Mouse (Mus musculus): ENCODE results near the gene Gm47985.

Gene Gm47985

DNA sequence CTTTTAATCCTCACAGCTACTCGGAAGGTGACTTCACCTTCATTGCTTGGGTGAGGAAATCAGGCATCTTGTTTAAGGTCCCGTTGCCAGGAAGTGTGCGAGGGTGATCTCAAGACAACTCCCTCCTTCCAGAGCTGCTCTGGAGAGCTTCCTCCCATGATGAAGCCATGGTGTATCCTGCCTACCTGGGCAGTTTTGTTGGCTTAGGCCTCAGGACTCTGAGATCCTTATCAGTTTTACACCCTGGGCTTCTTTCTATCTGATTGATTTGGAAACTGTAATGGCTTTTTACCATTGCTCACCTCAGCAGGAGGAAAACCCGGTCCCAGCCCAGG lies 4.4 kb upstream of the Gm47985 start:
- 49% methylated on average over 4 of the region's 4 CpGs for WGBS

DNA sequence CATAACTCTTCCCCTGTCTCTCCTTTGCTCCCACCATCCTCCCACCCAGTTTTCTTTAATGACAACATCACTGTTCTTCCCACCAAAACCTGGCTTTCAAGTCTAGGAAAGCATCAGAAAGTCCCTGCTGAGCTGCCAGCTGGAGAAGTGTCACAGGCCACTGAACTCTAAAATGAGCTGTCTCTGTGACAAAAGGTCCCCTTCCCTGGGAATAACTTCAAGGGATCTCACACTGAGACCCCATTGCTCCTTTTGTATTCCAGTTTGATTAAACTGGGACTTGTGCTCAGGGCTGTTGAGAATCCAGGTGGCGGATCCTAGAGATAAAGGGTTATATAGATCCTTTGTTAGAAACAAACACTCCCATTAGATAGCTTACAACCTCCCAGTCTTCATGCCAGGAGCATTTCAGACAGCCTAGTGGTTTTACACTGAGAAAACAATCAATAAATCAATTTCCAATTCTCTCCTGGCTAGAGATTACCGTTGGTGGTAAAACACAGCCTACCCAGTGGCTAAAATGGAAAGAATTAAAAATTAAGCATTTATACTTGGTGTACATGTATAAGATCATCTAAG lies 3.7 kb upstream of the Gm47985 start:
- WGBS: 87% methylated on average over 2 of the region's 2 CpGs

DNA sequence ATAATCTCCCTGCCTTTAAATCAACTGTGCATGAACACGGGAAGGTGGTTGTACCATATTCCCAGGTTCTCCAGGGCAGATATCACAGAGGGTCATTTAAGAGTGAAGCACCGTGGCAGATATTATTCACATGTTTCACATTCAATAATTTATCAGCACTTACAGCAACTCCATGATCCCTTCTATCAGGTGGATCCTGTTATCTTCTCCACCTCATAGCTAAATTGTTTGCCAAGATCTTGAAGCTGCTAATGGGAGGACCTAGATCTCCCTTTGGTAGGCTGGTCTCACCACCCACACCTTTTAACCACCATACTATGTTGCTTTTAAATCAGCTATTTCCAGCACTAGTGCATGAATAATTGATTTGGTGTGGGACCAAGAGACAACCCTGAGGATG lies 2.2 kb upstream of the Gm47985 start:
- WGBS: 94% methylated on average over 2 of the region's 2 CpGs

DNA sequence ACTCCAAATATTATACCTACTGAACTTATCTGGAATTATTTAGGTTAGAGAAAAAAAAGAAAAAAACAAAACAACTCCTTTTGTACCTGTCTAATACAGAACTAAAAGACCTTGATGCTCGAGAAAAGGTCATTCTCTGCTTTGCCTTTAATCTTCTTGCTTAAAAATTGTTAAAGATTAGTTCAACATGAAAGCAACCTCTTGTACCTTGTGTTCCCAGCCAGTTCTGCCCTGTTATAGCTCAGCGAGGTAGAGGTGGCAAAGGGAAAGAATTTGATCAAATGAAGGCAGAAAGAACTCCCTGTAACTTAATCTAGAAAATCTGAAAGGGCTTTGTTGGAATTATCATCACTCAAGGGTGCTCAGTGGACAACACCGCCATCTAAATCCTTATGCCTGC lies 3.8 kb downstream of the Gm47985 start:
- 89% methylated on average over 3 of the region's 3 CpGs for WGBS

DNA sequence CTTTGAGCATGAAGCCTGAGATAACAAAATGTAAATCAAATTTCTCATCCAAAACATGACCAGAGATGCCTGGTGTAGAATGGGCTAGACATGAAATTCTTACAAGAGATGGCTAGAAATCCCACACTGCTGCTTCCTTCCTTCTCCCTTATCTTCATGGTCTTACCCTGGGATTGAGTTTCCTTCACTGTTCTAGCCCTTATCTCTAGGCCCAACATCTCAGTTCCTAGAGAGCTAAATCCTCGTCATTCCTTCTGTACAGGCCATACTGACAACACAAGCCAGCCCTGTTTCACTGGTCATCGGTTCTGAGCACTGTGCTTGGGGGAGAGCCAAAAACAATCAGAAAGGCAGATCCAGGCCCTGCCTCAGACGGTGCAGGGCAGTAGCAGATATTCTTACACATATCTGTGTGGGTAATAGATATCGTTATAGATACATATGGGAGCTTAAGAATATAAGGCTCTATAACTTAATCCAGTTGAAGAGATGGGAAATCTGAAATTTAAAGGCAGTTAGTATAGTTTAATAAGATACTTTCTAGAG lies 4.6 kb downstream of the Gm47985 start:
- WGBS: 78% methylated on average over 4 of the region's 4 CpGs

DNA sequence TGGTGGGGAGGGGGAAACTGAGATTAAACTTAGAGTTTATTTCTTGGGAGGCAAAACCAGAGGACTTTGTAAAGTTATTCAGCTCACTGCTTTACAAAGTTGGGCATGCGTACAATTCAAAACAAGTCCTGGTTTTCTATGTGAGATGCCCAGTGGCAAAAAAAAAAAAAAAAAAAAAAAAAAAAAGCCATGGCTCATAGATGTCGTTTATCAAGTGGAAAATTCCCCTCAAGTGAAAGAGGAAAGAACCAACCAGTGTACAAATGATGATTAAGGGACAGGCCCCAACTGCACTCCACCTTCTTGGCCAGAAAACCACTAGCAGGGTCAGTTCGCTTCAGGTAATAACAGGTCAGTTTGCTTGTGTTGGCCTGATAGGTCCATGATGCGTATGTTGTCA lies 6.1 kb downstream of the Gm47985 start:
- 85% methylated on average over 4 of the region's 4 CpGs for WGBS

DNA sequence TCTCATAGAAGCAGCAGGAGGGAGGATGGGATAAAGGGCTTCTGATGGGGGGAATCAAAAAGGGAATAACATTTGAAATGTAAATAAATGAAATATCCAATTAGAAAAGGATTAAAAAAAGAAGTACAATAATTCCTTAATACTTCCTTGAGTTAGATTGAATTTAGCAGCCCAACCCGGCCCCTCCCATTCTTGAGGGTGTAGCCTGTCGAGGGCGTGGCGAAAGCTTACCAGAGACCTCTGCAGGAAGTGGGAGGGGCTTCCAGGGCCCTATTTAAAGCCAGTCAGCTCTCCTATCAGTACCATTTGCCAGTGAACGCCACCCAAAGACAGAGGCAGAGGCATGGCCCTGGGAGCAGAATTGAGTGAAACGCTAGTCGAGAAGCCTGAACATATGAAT lies 9.7 kb downstream of the Gm47985 start, which contains the start of gene Gm8947:
Gm8947 (plus strand) TSS at position 302 of the 400 bp plus-strand sequence.
- 100% methylated on average over 2 of the region's 7 CpGs for WGBS

DNA sequence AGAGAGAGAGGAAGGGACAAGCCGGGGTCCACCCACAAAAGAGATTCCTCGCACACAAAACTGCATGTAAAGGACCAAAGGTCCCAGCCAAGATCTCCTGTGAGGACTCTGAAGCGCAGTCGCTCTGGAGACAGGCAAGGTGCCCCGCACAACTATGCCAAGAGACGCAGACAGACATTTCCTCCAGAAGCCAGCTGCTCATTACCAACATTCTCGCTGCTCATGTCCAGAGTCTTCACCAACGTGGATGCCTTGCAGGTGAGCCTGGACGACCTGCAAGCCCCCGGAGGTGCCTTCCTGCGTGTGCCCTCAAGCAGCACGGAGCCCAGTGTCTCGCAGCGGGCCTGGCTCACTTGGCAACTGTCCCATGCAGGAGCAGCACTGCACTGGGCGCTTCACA lies 10.4 kb downstream of the Gm47985 start:
- WGBS: 91% methylated on average over 15 of the region's 15 CpGs

DNA sequence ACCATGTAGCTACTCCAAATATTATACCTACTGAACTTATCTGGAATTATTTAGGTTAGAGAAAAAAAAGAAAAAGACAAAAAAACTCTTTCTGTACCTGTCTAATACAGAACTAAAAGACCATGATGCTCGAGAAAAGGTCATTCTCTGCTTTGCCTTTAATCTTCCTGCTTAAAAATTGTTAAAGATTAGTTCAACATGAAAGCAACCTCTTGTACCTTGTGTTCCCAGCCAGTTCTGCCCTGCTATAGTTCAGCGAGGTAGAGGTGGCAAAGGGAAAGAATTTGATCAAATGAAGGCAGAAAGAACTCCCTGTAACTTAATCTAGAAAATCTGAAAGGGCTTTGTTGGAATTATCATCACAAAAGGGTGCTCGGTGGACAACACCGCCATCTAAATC lies 13.6 kb downstream of the Gm47985 start:
- WGBS: 84% methylated on average over 4 of the region's 4 CpGs

DNA sequence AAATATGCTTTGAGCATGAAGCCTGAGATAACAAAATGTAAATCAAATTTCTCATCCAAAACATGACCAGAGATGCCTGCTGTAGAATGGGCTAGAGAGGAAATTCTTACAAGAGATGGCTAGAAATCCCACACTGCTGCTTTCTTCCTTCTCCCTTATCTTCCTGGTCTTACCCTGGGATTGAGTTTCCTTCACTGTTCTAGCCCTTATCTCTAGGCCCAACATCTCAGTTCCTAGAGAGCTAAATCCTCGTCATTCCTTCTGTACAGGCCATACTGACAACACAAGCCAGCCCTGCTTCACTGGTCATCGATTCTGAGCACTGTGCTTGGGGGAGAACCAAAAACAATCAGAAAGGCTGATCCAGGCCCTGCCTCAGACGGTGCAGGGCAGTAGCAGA lies 14.4 kb downstream of the Gm47985 start:
- 97% methylated on average over 3 of the region's 3 CpGs for WGBS

DNA sequence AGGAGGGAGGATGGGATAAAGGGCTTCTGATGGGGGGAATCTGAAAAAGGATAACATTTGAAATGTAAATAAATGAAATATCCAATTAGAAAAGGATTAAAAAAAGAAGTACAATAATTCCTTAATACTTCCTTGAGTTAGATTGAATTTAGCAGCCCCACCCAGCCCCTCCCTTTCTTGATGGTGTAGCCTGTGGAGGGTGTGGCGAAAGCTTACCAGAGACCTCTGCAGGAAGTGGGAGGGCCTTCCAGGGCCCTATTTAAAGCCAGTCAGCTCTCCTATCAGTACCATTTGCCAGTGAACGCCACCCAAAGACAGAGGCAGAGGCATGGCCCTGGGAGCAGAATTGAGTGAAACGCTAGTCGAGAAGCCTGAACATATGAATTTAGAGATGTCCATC lies 15.8 kb downstream of the Gm47985 start, which contains the start of gene Gm47995:
Gm47995 (plus strand) TSS at position 329 of the 400 bp plus-strand sequence.
- WGBS: 100% methylated on average over 1 of the region's 4 CpGs

DNA sequence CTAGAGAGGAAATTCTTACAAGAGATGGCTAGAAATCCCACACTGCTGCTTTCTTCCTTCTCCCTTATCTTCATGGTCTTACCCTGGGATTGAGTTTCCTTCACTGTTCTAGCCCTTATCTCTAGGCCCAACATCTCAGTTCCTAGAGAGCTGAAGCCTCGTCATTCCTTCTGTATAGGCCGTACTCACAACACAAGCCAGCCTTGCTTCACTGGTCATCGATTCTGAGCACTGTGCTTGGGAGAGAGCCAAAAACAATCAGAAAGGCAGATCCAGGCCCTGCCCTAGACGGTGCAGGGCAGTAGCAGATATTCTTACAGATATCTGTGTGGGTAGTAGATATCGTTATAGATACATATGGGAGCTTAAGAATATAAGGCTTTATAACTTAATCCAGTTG lies 20.4 kb downstream of the Gm47985 start:
- WGBS: 79% methylated on average over 4 of the region's 5 CpGs

DNA sequence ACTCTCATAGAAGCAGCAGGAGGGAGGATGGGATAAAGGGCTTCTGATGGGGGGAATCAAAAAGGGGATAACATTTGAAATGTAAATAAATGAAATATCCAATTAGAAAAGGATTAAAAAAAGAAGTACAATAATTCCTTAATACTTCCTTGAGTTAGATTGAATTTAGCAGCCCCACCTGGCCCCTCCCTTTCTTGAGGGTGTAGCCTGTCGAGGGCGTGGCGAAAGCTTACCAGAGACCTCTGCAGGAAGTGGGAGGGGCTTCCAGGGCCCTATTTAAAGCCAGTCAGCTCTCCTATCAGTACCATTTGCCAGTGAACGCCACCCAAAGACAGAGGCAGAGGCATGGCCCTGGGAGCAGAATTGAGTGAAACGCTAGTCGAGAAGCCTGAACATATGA lies 21.5 kb downstream of the Gm47985 start, which contains the start of gene 3110040M04Rik:
3110040M04Rik (plus strand) TSS at position 304 of the 400 bp plus-strand sequence.
- no CpG with 5 or more reads among the region's 6 CpGs for WGBS

DNA sequence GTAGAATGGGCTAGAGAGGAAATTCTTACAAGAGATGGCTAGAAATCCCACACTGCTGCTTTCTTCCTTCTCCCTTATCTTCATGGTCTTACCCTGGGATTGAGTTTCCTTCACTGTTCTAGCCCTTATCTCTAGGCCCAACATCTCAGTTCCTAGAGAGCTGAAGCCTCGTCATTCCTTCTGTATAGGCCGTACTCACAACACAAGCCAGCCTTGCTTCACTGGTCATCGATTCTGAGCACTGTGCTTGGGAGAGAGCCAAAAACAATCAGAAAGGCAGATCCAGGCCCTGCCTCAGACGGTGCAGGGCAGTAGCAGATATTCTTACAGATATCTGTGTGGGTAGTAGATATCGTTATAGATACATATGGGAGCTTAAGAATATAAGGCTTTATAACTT lies 26.2 kb downstream of the Gm47985 start:
- WGBS: 65% methylated on average over 4 of the region's 5 CpGs

DNA sequence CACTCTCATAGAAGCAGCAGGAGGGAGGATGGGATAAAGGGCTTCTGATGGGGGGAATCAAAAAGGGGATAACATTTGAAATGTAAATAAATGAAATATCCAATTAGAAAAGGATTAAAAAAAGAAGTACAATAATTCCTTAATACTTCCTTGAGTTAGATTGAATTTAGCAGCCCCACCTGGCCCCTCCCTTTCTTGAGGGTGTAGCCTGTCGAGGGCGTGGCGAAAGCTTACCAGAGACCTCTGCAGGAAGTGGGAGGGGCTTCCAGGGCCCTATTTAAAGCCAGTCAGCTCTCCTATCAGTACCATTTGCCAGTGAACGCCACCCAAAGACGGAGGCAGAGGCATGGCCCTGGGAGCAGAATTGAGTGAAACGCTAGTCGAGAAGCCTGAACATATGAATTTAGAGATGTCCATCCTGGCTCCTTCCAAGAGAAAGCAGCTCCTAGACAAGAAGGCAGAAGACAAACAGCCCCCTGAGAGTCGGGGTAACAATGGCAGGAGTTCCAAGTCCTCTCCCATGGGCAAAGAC lies 27.6 kb downstream of the Gm47985 start, which contains the start of gene Gm47996:
Gm47996 (plus strand) TSS at position 308 of the 532 bp plus-strand sequence.
- WGBS: 98% methylated on average over 4 of the region's 8 CpGs

DNA sequence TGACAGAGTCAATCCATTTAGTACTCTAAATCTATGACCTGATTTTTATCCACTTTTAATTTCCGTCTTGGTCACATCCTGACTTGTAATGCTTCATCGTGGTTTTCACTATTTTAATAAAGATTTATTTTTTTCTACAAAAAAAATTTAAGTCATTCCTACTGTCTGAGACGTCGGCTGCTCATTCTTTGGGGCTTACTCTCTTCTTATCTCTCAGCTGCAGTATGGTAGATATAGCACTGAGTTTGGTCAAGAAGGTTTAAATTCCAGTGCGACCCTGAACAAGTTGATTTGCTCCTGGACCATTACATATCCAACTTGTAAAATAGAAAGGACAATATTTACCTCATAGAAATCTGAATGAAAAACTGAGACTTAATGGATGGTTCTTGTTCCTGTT lies 29.3 kb downstream of the Gm47985 start:
- 98% methylated on average over 5 of the region's 5 CpGs for WGBS

DNA sequence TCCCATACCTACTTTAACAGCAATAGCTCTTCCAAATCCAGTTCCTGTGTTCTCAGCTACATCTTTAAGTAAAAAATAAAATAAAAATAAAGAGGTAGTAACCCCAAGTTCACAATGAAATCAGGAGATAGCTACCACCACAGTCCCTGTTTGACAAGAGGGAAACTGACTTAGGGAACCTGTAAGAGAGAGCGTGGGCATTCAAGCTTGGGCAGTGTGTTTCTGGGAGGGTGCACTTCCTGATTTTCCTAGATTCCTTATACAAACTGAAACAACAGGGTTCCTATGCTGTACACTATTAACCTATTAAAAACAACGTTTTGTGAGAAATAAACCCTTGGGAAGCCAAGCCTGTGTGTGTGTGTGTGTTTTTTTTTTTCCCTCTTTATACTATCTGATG lies 32.5 kb downstream of the Gm47985 start:
- WGBS: 73% methylated on average over 2 of the region's 2 CpGs

DNA sequence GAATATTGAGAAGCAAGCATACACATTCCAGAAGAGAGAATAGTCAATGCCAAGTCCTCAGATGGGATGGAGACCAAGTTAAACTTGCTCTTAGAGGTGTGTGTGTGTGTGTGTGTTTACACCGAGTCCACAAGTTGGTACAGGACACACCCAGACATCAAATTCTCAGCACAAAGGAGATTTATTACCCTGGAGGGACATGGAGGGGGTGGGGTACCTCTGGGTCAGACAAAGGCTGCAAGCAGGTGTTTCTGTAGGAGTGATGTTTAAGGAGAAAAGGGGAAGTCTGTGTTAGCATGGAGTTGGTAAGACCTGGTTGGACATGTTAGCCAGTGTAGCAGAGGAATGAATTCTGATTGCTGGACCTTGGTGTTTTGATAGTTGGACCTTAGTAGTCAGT lies 33.6 kb downstream of the Gm47985 start:
- WGBS: 80% methylated on average over 1 of the region's 1 CpGs

DNA sequence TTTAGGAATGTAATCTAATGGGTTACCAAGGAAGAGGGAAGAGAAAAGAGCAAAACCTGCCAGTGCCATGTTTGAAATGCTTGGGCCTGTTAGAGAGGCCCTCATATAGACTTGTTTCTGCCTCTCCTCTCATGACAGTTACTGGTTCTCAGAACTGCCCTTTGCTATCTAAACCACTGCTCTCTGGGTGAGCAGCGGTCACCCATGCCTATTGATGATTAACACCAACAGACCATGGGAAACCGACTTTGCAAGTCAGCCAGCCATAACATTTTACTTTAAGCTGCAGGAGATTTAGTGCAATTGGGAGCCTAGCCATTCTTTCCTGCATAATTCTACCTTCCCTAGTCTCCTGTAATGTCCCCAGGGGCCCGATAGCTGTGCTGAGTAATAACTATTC lies 34.1 kb downstream of the Gm47985 start:
- 92% methylated on average over 3 of the region's 3 CpGs for WGBS

DNA sequence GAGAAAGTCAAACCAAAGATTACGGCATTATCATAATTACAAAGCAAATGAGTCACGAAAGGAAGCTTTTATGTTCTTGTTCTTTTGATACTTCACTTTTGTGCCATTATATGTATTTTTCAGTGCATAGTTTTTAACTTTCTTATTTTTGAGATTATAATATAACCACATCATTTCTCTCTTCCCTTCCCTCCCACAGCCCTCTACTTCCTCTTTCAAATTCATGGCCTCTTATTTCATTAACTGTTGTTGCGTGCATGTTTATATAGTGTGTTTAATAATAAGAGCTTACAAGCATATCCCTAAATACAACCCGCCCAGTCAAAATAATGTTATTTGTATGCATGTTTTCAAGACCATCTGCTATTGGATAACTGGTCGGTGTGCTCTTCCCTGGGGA lies 36.7 kb downstream of the Gm47985 start:
- WGBS: 97% methylated on average over 5 of the region's 5 CpGs

DNA sequence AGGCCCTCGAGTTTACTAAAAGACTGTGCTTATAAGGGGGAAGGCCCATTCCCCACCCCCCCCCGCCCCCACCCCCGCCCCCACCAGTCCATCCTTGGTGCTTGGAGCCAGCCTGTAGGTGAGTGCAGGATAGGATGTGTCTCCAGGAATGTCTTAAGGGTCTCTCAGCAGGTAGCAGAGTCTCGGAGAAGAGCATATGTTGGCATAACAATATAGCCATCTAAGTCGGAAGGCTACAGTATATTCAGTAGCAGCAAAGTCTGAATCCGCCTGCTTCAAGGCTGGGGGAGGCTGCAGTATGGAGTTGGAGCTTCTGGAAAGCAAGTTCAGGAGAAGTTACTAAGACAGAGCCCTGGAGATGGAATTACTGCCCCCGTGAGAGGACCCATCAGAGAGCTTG lies 37.8 kb downstream of the Gm47985 start:
- 80% methylated on average over 7 of the region's 7 CpGs for WGBS

DNA sequence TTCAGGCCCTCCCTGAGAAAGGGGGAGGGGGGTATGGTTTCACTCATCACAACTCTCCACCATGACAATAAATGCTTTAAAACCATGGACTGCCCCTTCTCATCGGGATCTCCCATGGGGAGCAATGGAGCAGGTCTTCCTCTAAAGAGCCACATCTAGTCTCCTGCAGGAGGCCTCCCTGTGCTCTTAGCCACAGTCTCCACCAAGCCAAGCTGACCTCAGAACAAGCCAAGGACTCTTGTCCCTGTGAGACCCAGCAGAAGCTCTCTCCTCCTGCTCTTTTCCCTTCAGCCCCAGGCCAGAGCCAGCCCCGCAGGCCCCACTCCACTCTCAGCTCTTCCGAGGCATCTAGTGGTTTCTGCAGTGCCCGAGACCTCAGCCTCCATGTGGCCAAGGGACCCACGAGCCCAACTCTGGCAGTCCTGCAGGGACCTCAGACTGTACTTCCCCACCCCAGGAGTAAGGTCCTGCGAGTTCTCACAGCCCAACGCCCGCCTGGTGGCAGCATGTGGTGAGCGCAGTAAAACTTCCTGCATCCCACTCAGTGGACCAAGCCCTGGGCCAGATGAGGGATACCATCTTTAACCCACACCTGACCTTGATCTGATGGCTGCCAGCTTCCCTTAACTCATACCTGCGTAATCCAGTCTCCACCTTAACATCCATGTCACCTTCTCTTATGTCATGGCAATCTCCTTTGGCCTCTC lies 40.4 kb downstream of the Gm47985 start:
- 95% methylated on average over 10 of the region's 10 CpGs for WGBS

DNA sequence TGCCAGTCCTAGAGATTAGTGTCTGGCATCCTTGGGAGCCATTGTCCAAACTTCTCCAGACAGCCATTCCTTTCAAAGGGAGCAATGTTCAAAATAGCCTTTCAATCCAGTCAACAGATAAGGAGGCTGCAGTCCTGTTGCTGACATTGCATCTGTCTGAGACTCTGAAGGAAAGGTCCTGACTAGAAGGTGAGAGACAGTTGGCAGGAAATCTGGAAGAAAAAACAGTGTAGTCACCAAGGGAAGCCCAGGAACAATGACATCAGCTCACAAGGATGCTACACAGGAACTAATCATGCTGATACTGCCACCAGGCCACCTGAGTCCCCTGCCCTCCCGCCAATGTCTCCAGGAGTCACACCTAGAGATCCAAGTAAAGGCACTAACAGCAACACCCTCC lies 41.0 kb downstream of the Gm47985 start:
- WGBS: 84% methylated on average over 1 of the region's 1 CpGs
